Mouse (Mus musculus) lung, postnatal 0 days (tissue): ENCODE results near the gene Mpeg1.

Experiments used
- CTCF ChIP-seq: IDR thresholded peaks from 2 replicates; pipeline ENCODE4 v1.5.1; 2016; ENCODE audit warnings: antibody characterized with exemption, mild to moderate bottlenecking
- EP300 ChIP-seq: IDR thresholded peaks from 2 replicates; pipeline ENCODE4 v1.6.1; 2016; ENCODE audit warnings: antibody characterized with exemption, mild to moderate bottlenecking, control low read depth

DNA sequence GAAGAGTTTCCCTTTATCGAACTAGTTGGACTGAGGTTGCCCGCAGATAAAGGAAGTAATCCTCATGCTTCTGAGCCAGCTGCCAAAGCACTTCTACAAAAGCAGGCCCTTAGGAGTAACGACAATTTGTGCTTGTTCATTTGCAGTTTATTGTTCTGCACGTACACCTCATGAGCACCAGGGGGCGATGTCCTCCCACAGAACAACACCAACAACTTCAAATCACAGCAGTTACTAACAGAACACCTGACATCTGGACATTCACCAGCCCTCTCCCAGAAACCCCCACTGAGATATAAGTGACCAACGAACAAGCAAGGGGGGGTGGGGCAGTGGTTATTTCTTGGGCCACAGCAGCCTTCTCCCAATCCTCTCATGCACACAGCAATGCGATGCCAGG, 5.6 kb downstream of the Mpeg1 start:
- TF ChIP-seq CTCF = peak; percentile 95
- TF ChIP-seq EP300 = no peak
